ENCODE assay signal across 13 mouse cellular contexts in genomic region chr12:64116438-64116837, GRCm38 (mm10).
"Had no signal": no experiment of that assay in that cellular context is flagged by ENCODE, and none has a peak within 500 bp of the region (broad histone marks: within the 10 kb centered on the region; RNA-seq: fewer than 3 reads in every experiment).

No protein-coding gene starts in this region.

- H3K9ac ChIP-seq: intestine, embryonic 15.5 days; kidney, embryonic 15.5 days; limb, embryonic 15.5 days; liver, embryonic 12.5 days; lung, embryonic 14.5 days; midbrain, embryonic 12.5 days had no signal

- H3K27ac ChIP-seq: intestine, embryonic 15.5 days; kidney, embryonic 15.5 days; left cerebral cortex, adult 2 months; limb, embryonic 15.5 days; liver, embryonic 12.5 days; midbrain, embryonic 12.5 days; stomach, postnatal 0 days had no signal

- DNase-seq: kidney, adult 18-20 months; kidney, postnatal 25 days; lung, embryonic 14.5 days; lung, postnatal 10 days; lung, postnatal 4 days; thymus, postnatal 4 days had no signal

- H3K4me2 ChIP-seq: intestine, embryonic 15.5 days; kidney, embryonic 15.5 days; limb, embryonic 15.5 days; liver, embryonic 12.5 days; lung, embryonic 14.5 days; midbrain, embryonic 12.5 days had no signal

- ATAC-seq: intestine, embryonic 15.5 days; liver, embryonic 12.5 days had no signal

- H3K9me3 ChIP-seq: intestine, embryonic 15.5 days; kidney, embryonic 15.5 days; limb, embryonic 15.5 days; liver, embryonic 12.5 days; midbrain, embryonic 12.5 days had no signal

- H3K36me3 ChIP-seq: intestine, embryonic 15.5 days; kidney, embryonic 15.5 days; limb, embryonic 15.5 days; liver, embryonic 12.5 days; midbrain, embryonic 12.5 days had no signal

- H3K4me1 ChIP-seq: intestine, embryonic 15.5 days; kidney, embryonic 15.5 days; limb, embryonic 15.5 days; liver, embryonic 12.5 days; midbrain, embryonic 12.5 days had no signal

- H3K27me3 ChIP-seq: intestine, embryonic 15.5 days; kidney, embryonic 15.5 days; limb, embryonic 15.5 days; liver, embryonic 12.5 days; midbrain, embryonic 12.5 days had no signal

- H3K4me3 ChIP-seq: intestine, embryonic 15.5 days; kidney, embryonic 15.5 days; left cerebral cortex, adult 2 months; limb, embryonic 15.5 days; liver, embryonic 12.5 days; midbrain, embryonic 12.5 days had no signal
